Mouse (Mus musculus) activated CD4-positive, CD25-positive, alpha-beta regulatory T cell, adult 9 weeks (primary cell): ENCODE data around the gene Prrxl1. TPM values are rescaled to one million over a fixed set of nuclear protein-coding genes. Genes with fewer than 3 reads are reported as not detected.

Source experiments
- polyA plus RNA-seq: library from polyadenylated mRNA; unstranded; fragments of 100-300 nt; shearing (Covaris generic); gene quantifications from one replicate; pipeline ENCODE4 v1.2.1, GENCODE M21; 2017

The Prrxl1 gene
- polyA plus RNA-seq: not detected

GRCm38 (mm10) chr14:32599290-32600041, at the start of gene Prrxl1:
TSS of gene Prrxl1 (plus strand) at chr14:32599407.

GRCm38 (mm10) chr14:32685124-32685826, 86.1 kb downstream of the Prrxl1 start, which contains the start of gene 3425401B19Rik:
TSS of gene 3425401B19Rik (minus strand) at chr14:32685293.

Other genes starting within 250 kb of the Prrxl1 start
- gene 1700024G13Rik, start 211.0 kb upstream of the Prrxl1 start, polyA plus RNA-seq: not detected
- gene Slc18a3, start 134.6 kb upstream of the Prrxl1 start, polyA plus RNA-seq: not detected
- gene Chat, start 133.4 kb upstream of the Prrxl1 start, polyA plus RNA-seq: not detected
- gene Ercc6, start 85.9 kb upstream of the Prrxl1 start, polyA plus RNA-seq: 36.3 TPM
- not detected for gene 3425401B19Rik, start 85.9 kb downstream of the Prrxl1 start, polyA plus RNA-seq
- gene Tmem273, start 186.6 kb downstream of the Prrxl1 start, polyA plus RNA-seq: 4.4 TPM
- gene Fam170b, start 234.6 kb downstream of the Prrxl1 start, polyA plus RNA-seq: not detected